Mouse (Mus musculus) thymus, postnatal 14 days (tissue): ENCODE measurements at regions not wholly inside any gene's neighbourhood (a gene's known extent, or its start where the extent isn't known, plus 50 kb on each side); places are given as distances from the start of the nearest gene placed in this dataset.

Experiments
- DNase-seq: peaks from one replicate; pipeline ENCODE4 v3.0.0; 2021

- DNase-seq = no peak
Observed at GRCm38 (mm10) chr16:9132113-9132512, 302.2 kb downstream of the 1810013L24Rik start.

- no peak for DNase-seq
Observed at GRCm38 (mm10) chr16:9132778-9133177, 302.9 kb downstream of the 1810013L24Rik start.

GRCm38 (mm10) chr16:9135377-9135776, 305.5 kb downstream of the 1810013L24Rik start:
- DNase-seq = no peak

- DNase-seq = no peak
Observed at GRCm38 (mm10) chr16:9138552-9139224, 308.8 kb downstream of the 1810013L24Rik start.

GRCm38 (mm10) chr16:9139405-9139804, 309.5 kb downstream of the 1810013L24Rik start:
- DNase-seq = no peak

DNA sequence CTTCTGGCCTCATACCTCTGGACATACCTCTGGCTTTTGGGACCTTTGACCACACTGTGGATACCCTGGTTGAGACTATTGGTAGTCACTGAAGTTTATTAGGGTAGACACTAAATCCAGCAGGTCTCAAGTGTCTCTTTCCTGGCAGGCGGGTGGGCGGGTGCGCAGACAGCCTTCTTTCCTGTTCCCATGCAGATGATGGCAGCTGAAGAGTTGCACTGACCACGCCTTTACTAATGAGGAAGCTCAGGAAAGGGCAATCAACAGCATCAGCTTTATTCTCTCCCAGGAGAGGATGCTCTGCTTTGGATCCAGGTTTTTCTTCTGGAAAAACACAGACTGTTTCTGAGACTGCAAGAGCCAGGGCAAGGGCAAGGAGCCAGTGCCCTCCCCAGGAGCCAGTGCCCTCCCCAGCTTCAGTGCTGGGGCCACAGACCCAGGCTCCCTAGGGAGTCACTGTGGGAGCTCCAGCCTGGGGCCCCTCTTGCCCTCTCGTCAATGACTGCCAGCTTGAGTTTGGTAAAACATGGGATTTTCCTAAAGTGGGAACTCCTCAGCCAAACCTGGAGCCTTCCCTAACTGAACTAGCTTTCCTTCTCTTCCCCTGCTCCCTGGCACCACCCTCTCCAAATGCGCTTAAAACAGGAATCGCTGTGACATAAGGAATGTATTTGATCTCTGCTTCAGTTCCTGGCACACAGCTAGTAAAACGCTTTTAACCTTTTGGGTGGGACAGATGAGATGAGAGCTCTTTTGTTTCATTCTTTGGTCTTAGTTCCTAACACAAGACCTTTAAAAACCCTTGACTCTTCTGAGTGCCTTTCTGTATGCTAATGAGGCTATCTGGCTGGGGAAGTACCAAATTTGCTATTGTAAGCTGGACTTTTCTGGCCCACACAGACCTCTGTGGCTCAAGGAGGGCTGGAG, 319.6 kb downstream of the 1810013L24Rik start:
- no peak for DNase-seq

DNA sequence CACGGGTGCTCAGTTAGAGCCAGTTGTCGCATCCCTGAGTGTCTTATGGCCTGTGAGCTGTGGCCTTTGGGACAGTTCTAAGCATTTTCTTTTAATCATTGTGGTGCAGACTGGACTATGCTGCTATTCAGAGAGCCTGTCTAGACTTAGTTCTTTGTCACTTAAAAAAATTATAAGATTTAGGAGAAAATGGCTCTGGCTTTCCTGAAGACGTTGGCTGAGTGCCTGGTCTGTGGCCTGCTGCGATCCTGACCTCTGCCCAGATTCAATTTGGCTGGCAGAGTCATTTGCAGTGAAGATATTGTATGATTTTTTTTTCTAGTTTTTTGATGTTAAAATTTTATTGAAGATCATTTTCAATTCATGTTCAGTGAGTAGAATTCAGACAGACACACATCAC, 322.0 kb downstream of the 1810013L24Rik start:
- DNase-seq = no peak

DNA sequence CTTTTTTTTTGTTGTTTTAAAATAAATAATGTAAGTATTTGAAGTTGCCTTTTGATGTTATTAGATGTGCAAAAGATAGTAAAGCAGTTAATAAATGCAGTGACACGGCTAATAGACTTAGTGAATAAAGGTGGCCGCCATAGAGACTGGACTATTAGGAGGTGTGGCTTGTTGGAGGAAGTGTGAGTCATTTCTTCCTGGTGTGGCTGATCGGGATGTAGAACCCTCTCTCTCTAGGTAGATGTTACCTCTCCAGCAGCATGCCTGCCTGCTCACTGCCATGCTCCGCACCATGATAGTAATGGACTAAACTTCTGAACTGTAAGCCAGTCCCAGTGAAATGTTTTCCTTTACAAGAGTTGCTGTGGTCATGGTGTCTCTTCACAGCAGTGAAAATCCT, 323.6 kb downstream of the 1810013L24Rik start:
- no peak for DNase-seq

- DNase-seq = no peak
Observed at GRCm38 (mm10) chr16:9165763-9166310, 335.9 kb downstream of the 1810013L24Rik start.

- DNase-seq = no peak
Observed at GRCm38 (mm10) chr16:9176402-9176801, 346.5 kb downstream of the 1810013L24Rik start.

DNA sequence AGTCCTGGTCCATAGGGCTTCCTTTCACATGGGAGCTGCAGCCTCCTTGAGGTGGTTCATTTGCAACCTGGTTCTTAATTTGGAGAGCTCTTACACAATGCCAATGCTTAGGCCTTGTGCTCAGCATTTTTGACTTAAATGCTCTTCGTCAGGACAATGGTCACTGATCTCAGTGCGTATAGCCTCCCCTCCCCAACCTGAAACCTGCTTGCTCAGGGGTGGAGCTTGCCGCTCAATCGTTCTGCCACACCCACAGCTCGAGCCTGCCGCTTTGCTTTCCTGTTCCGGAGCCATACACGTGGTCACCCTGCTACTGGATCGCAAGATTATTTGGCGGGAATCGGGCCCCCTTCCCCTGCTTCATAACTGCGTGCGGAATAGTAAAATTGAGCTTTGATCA, 365.9 kb downstream of the 1810013L24Rik start:
- DNase-seq = no peak

DNA sequence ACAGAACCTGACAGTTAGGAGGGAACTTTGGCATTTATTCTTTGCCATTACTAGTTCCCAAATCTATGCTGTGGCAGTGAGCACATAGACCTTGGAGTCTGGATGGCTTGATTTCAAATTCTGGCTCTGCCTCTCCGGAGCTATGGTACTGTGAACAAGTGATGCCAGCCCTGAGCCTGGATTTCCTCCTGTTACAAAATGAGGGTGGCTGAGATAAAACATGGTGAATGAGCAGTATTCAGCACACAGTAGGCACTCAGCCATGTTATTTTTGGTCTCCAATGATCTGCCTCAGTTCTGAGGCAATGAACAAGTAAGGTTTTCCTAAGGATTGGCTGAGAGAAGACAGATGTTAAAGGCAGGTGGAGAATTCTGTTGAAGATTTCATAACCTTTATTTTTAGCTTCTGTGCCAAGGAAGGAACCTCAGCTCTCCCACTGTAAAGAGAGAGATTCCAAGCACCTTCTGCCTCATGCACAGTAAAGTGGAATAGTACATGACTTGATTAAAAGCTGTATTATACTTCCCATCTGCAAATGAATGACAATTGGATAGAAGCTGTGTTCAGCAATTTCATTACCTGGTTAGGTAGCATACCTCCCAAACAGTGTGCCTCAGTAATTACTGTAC, 369.1 kb downstream of the 1810013L24Rik start:
- no peak for DNase-seq

DNA sequence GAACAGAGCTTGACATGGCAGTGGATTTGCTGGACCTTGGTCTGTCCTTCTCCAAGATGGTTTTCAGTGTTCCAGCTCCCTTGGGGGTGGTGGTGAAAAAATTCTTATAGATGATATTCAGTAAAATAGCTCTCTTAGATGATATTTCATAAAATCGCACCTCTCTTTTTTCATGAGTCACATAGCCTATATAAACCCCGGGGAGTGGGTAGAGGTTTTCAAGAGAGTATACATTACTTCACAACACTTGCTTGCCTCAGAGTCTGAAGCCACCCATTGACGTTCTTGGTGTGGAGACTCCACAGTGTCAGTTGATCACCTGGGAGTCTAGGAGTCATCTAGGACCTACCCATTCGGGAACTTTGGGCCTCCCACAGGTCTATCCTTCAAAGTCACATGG, 378.7 kb downstream of the 1810013L24Rik start:
- no peak for DNase-seq

DNA sequence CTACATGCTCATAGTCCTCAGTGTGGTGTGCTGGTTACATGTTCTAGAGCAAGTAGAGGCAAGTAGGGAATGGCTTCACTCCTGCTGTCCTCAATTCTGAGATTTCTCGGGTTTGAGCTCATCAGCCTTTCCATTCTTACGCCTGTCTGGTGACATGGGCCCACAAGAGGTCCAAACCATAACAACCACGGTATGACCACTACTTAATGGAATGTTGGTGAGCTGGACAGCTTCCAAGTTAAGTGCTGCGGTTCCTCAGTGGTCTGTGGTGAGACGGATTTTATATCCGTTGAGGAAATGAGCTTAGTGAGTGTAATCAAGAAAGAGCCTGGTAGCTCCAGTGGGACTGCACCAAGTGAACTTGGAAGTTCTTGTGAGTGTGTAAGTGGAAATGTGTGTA, 381.6 kb downstream of the 1810013L24Rik start:
- DNase-seq = no peak

GRCm38 (mm10) chr16:9215131-9215530, 385.2 kb downstream of the 1810013L24Rik start:
- DNase-seq = no peak

GRCm38 (mm10) chr16:9217361-9217760, 387.5 kb downstream of the 1810013L24Rik start:
- no peak for DNase-seq

- DNase-seq = no peak
Observed at GRCm38 (mm10) chr16:9230178-9230577, 400.3 kb downstream of the 1810013L24Rik start.

DNA sequence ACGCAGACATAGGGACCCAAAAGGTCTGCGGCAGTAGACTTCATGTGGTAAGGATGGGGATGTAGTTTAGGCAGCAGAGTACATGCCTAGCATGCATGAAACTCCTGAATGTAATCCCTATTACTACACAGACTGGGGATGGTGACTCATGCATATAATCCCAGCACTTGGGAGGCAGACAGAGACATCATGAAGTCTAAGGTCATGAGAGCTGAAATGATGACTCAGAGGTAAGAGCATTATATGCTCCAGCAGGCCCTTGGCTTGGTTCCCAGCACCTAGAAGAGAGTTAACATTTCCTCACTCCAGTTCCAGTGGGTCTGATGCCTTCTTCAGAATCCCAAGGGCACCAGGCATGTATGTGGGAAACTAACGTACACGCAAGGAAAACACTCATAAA, 412.2 kb downstream of the 1810013L24Rik start:
- no peak for DNase-seq

- DNase-seq = no peak
Observed at GRCm38 (mm10) chr16:9247198-9247597, 417.3 kb downstream of the 1810013L24Rik start.

DNA sequence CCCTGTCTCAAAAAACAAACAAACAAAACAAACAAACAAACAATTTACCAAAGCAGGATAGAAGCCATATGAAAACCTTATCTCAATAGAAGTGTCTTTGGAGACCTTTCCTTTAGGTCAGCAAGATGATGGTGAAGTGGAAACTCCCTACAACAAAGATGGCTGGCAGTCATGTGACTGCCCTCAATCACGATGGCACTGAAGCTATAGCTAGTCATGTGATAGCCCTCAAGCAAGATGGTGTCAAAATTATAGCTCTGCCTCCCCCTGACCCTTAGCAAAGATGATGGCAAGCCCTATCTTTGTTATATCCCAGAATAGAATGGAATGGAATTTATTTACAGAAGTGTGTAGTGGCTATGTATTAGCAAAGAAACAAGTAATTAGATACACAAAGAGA, 423.2 kb downstream of the 1810013L24Rik start:
- DNase-seq = no peak

- no peak for DNase-seq
Observed at GRCm38 (mm10) chr16:9255351-9255750, 425.5 kb downstream of the 1810013L24Rik start.

- no peak for DNase-seq
Observed at GRCm38 (mm10) chr16:9260966-9261365, 431.1 kb downstream of the 1810013L24Rik start.

- no peak for DNase-seq
Observed at GRCm38 (mm10) chr16:9264554-9265145, 434.8 kb downstream of the 1810013L24Rik start.
